Mouse (Mus musculus): ENCODE data around the gene Tex45.
A peak's percentile ranks its signal among the peaks of the same experiment; 100 is the strongest.

Tex45 gene

GRCm38 (mm10) chr8:3470562-3470961 lies at the start of gene Tex45:
TSS of gene Tex45 (plus strand) at chr8:3470862.
- no peak for DNase-seq (ENCODE audit: low spot score in 2 of 2)

GRCm38 (mm10) chr8:3421507-3421906 lies 49.2 kb upstream of the Tex45 start:
- DNase-seq (ENCODE audit: low spot score in 2 of 2): no peak

GRCm38 (mm10) chr8:3425217-3425616 lies 45.4 kb upstream of the Tex45 start:
- no peak for DNase-seq (ENCODE audit: low spot score in 2 of 2)

- DNase-seq (ENCODE audit: low spot score in 2 of 2): no peak
Observed at GRCm38 (mm10) chr8:3426211-3426610, 44.5 kb upstream of the Tex45 start.

GRCm38 (mm10) chr8:3428426-3428825 lies 42.2 kb upstream of the Tex45 start:
- DNase-seq (ENCODE audit: low spot score in 2 of 2): no peak

- no peak for DNase-seq (ENCODE audit: low spot score in 2 of 2)
Observed at GRCm38 (mm10) chr8:3429966-3430365, 40.7 kb upstream of the Tex45 start.

GRCm38 (mm10) chr8:3431113-3431512 lies 39.5 kb upstream of the Tex45 start:
- no peak for DNase-seq (ENCODE audit: low spot score in 2 of 2)

GRCm38 (mm10) chr8:3436492-3436891 lies 34.2 kb upstream of the Tex45 start:
- DNase-seq (ENCODE audit: low spot score in 2 of 2): no peak

- no peak for DNase-seq (ENCODE audit: low spot score in 2 of 2)
Observed at GRCm38 (mm10) chr8:3439510-3439909, 31.2 kb upstream of the Tex45 start.

- no peak for DNase-seq (ENCODE audit: low spot score in 2 of 2)
Observed at GRCm38 (mm10) chr8:3449226-3449625, 21.4 kb upstream of the Tex45 start.

- peak; percentile 38 to 62 for DNase-seq (ENCODE audit: low spot score in 2 of 2)
Observed at GRCm38 (mm10) chr8:3450670-3451069, 20.0 kb upstream of the Tex45 start.

GRCm38 (mm10) chr8:3451992-3452391 lies 18.7 kb upstream of the Tex45 start:
- DNase-seq (ENCODE audit: low spot score in 2 of 2): no peak

GRCm38 (mm10) chr8:3463248-3463647 lies 7.4 kb upstream of the Tex45 start:
- no peak for DNase-seq (ENCODE audit: low spot score in 2 of 2)

GRCm38 (mm10) chr8:3464309-3464708 lies 6.4 kb upstream of the Tex45 start:
- peak in 1 of 2 experiments; percentile 40 for DNase-seq (ENCODE audit: low spot score in 2 of 2)

- peak; percentile 81 to 95 for DNase-seq (ENCODE audit: low spot score in 2 of 2)
Observed at GRCm38 (mm10) chr8:3467006-3467885, 3.4 kb upstream of the Tex45 start, which contains the start of gene Pex11g. TSS of gene Pex11g (minus strand) at chr8:3467680.

GRCm38 (mm10) chr8:3467886-3468545 lies 2.6 kb upstream of the Tex45 start:
- DNase-seq (ENCODE audit: low spot score in 2 of 2): no peak

GRCm38 (mm10) chr8:3468838-3469237 lies 1.8 kb upstream of the Tex45 start:
- DNase-seq (ENCODE audit: low spot score in 2 of 2): no peak

GRCm38 (mm10) chr8:3475715-3476429 lies 5.2 kb downstream of the Tex45 start:
- no peak for DNase-seq (ENCODE audit: low spot score in 2 of 2)

GRCm38 (mm10) chr8:3480221-3480785 lies 9.6 kb downstream of the Tex45 start:
- DNase-seq (ENCODE audit: low spot score in 2 of 2): no peak

GRCm38 (mm10) chr8:3481605-3482004 lies 10.9 kb downstream of the Tex45 start:
- DNase-seq (ENCODE audit: low spot score in 2 of 2): no peak

- DNase-seq (ENCODE audit: low spot score in 2 of 2): no peak
Observed at GRCm38 (mm10) chr8:3482240-3482740, 11.6 kb downstream of the Tex45 start.

GRCm38 (mm10) chr8:3483546-3483945 lies 12.9 kb downstream of the Tex45 start:
- DNase-seq (ENCODE audit: low spot score in 2 of 2): no peak

Measured in cerebellum, postnatal 4 days (tissue).